Mouse (Mus musculus) CH12.LX (cell line): ENCODE data around the gene Ncoa6.

Experiments used
- CHD2 ChIP-seq: IDR thresholded peaks from 2 replicates; pipeline ENCODE4 v1.6.1; 2011; ENCODE audit warnings: low read length, improper control_type of control experiment
- CTCF ChIP-seq, 2 experiments: IDR thresholded peaks in 1 of 2; conservative IDR thresholded peaks in 1 of 2; 2 replicates each; pipeline ENCODE4 v1.5.1; 2011 to 2012; ENCODE audit warnings: low read depth in 2 of 2, low read length in 2 of 2, improper control_type of control experiment in 1 of 2, inconsistent platforms in 1 of 2, mild to moderate bottlenecking in 1 of 2, moderate library complexity in 1 of 2
- E2F4 ChIP-seq: IDR thresholded peaks from 2 replicates; pipeline ENCODE4 v1.6.1; 2011; ENCODE audit warnings: low read depth, low read length, improper control_type of control experiment; ENCODE audit not compliant: insufficient replicate concordance
- EP300 ChIP-seq: IDR thresholded peaks from 2 replicates; pipeline ENCODE4 v1.6.1; 2011; ENCODE audit warnings: low read length, improper control_type of control experiment
- ETS1 ChIP-seq: conservative IDR thresholded peaks from 2 replicates; pipeline ENCODE4 v1.6.1; 2012; ENCODE audit warnings: low read depth, mild to moderate bottlenecking, inconsistent platforms, low read length, improper control_type of control experiment, moderate library complexity
- JUN ChIP-seq: IDR thresholded peaks from 2 replicates; pipeline ENCODE4 v1.6.1; 2011; ENCODE audit warnings: low read depth, mild to moderate bottlenecking, low read length, improper control_type of control experiment, moderate library complexity; ENCODE audit not compliant: insufficient read depth
- JUND ChIP-seq: conservative IDR thresholded peaks from 2 replicates; pipeline ENCODE4 v1.6.1; 2011; ENCODE audit warnings: low read depth, low read length, improper control_type of control experiment
- POLR2A ChIP-seq: IDR thresholded peaks from 2 replicates; pipeline ENCODE4 v1.6.1; 2011; ENCODE audit warnings: low read depth, mild to moderate bottlenecking, improper control_type of control experiment, low read length
- RAD21 ChIP-seq: IDR thresholded peaks from 2 replicates; pipeline ENCODE4 v1.6.1; 2011; ENCODE audit warnings: low read depth, mild to moderate bottlenecking, low read length, improper control_type of control experiment, moderate library complexity
- RCOR1 ChIP-seq: conservative IDR thresholded peaks from 2 replicates; pipeline ENCODE4 v1.6.1; 2012; ENCODE audit warnings: low read depth, mild to moderate bottlenecking, inconsistent platforms, low read length, improper control_type of control experiment
- TBP ChIP-seq: conservative IDR thresholded peaks from 2 replicates; pipeline ENCODE4 v1.6.1; 2011; ENCODE audit warnings: low read depth, low read length, improper control_type of control experiment
- USF1 ChIP-seq: IDR thresholded peaks from 2 replicates; pipeline ENCODE4 v1.6.1; 2014; ENCODE audit warnings: low read depth, mild to moderate bottlenecking, inconsistent platforms, low read length, improper control_type of control experiment
- USF2 ChIP-seq: conservative IDR thresholded peaks from 2 replicates; pipeline ENCODE4 v1.6.1; 2011; ENCODE audit warnings: low read depth, low read length, improper control_type of control experiment
- ZKSCAN1 ChIP-seq: IDR thresholded peaks from 2 replicates; pipeline ENCODE4 v1.6.1; 2012; ENCODE audit warnings: low read depth, inconsistent platforms, low read length, improper control_type of control experiment, borderline replicate concordance

- TF ChIP-seq CHD2 (no peak), CTCF (conservative IDR thresholded peaks at IDR 0.05 in 1 of 2, IDR thresholded peaks at IDR 0.05 in 1 of 2; ENCODE audit: low read depth in 2 of 2, low read length in 2 of 2) (no peak), POLR2A (no peak), TBP (no peak), E2F4 (no peak), JUND (no peak), ETS1 (no peak), EP300 (no peak), USF2 (no peak), USF1 (no peak), JUN (no peak), ZKSCAN1 (no peak), RCOR1 (no peak), RAD21 (no peak)
Observed at GRCm38 (mm10) chr2:155504440-155505355, 31.0 kb upstream of the Ncoa6 start.
